Comparison of ENCODE assay signal across 24 mouse cellular contexts in genomic region chr13:21250074-21250681, GRCm38 (mm10). TPM values are rescaled to one million over a fixed set of nuclear protein-coding genes. Genes with fewer than 3 reads are reported as not detected.
DNase-seq lines count a peak whose midpoint lies in the region; ATAC-seq and TF ChIP-seq lines count a peak whose summit lies in the region.
"Had no signal": no experiment of that assay in that cellular context is flagged by ENCODE, and none has a peak within 500 bp of the region (broad histone marks: within the 10 kb centered on the region; RNA-seq: fewer than 3 reads in every experiment).

No protein-coding gene starts in this region.

- peaks cover 23% of the 10 kb centered on the region for H3K27me3 ChIP-seq in forebrain, embryonic 10.5 days (ENCODE audit: poor library complexity, severe bottlenecking)
- H3K27me3 ChIP-seq in forebrain, embryonic 13.5 days = peaks cover 12% of the 10 kb centered on the region; the same call in 1 of the 2 replicates
- H3K27me3 ChIP-seq in E14TG2a.4 (ENCODE audit: insufficient read depth, low read length) = peaks cover 15% of the 10 kb centered on the region
- peaks cover 8% of the 10 kb centered on the region for H3K27me3 ChIP-seq in liver, embryonic 12.5 days (replicated peaks)
- H3K27me3 ChIP-seq: stomach, embryonic 15.5 days had no signal

- no peak overlapping the region for H3K9ac ChIP-seq in forebrain, embryonic 13.5 days
- no peak overlapping the region for H3K9ac ChIP-seq in liver, embryonic 12.5 days
- H3K9ac ChIP-seq: embryonic facial prominence, embryonic 13.5 days; heart, embryonic 13.5 days; limb, embryonic 13.5 days; lung, embryonic 14.5 days; stomach, embryonic 15.5 days had no signal

- no peak for ATAC-seq in forebrain, embryonic 13.5 days
- ATAC-seq in liver, embryonic 12.5 days = no peak
- no peak for ATAC-seq in megakaryocyte progenitor cell, adult 5-6 weeks (replicated peaks; ENCODE audit: poor library complexity)
- ATAC-seq: midbrain, embryonic 16.5 days had no signal

- TF ChIP-seq CTCF in E14TG2a.4 (conservative IDR thresholded peaks at IDR 0.05; ENCODE audit: low read length) = no peak

- no peak for DNase-seq in forebrain, embryonic 10.5 days (ENCODE audit: extremely low spot score, low spot score)
- peak; percentile 76 for DNase-seq in embryo, embryonic 10 days (ENCODE audit: low spot score)
- no peak for DNase-seq in lung, postnatal 10 days
- DNase-seq in ovary, postnatal 36 days (ENCODE audit: low spot score) = no peak
- DNase-seq: adrenal gland, adult 2 months; cerebellum, adult 9-11 months; kidney, adult 8-10 months; kidney, postnatal 25 days; lung, embryonic 14.5 days had no signal

- peak overlapping the region; percentile 25; the same call in 1 of the 2 replicates for H3K4me3 ChIP-seq in forebrain, embryonic 10.5 days
- no peak overlapping the region for H3K4me3 ChIP-seq in forebrain, embryonic 13.5 days
- peak overlapping the region; percentile 63 for H3K4me3 ChIP-seq in E14TG2a.4 (replicated peaks; ENCODE audit: low read length)
- no peak overlapping the region for H3K4me3 ChIP-seq in liver, embryonic 12.5 days
- H3K4me3 ChIP-seq: embryonic facial prominence, embryonic 13.5 days; heart, embryonic 13.5 days; limb, embryonic 13.5 days; stomach, embryonic 15.5 days had no signal

- no peak overlapping the region for H3K27ac ChIP-seq in forebrain, embryonic 10.5 days
- no peak overlapping the region for H3K27ac ChIP-seq in forebrain, embryonic 13.5 days
- H3K27ac ChIP-seq in liver, embryonic 12.5 days = no peak overlapping the region
- H3K27ac ChIP-seq: embryonic facial prominence, embryonic 13.5 days; heart, embryonic 13.5 days; limb, embryonic 13.5 days; stomach, embryonic 15.5 days had no signal

- H3K9me3 ChIP-seq in forebrain, embryonic 10.5 days = no peaks in the 10 kb centered on the region
- H3K9me3 ChIP-seq in forebrain, embryonic 13.5 days (replicated peaks) = no peaks in the 10 kb centered on the region
- no peaks in the 10 kb centered on the region for H3K9me3 ChIP-seq in E14TG2a.4 (ENCODE audit: low read length)
- H3K9me3 ChIP-seq in liver, embryonic 12.5 days (replicated peaks) = no peaks in the 10 kb centered on the region
- H3K9me3 ChIP-seq: embryonic facial prominence, embryonic 13.5 days; heart, embryonic 13.5 days; limb, embryonic 13.5 days; stomach, embryonic 15.5 days had no signal

- H3K36me3 ChIP-seq in forebrain, embryonic 10.5 days (replicated peaks) = no peaks in the 10 kb centered on the region
- no peaks in the 10 kb centered on the region for H3K36me3 ChIP-seq in forebrain, embryonic 13.5 days (ENCODE audit: poor library complexity, severe bottlenecking)
- no peaks in the 10 kb centered on the region for H3K36me3 ChIP-seq in E14TG2a.4 (ENCODE audit: insufficient read depth, low read length)
- H3K36me3 ChIP-seq in liver, embryonic 12.5 days = no peaks in the 10 kb centered on the region
- H3K36me3 ChIP-seq: embryonic facial prominence, embryonic 13.5 days; heart, embryonic 13.5 days; limb, embryonic 13.5 days; stomach, embryonic 15.5 days had no signal

- no peak overlapping the region for H3K4me2 ChIP-seq in forebrain, embryonic 13.5 days
- H3K4me2 ChIP-seq in liver, embryonic 12.5 days = peak overlapping the region; percentile 36
- H3K4me2 ChIP-seq: embryonic facial prominence, embryonic 13.5 days; heart, embryonic 13.5 days; limb, embryonic 13.5 days; lung, embryonic 14.5 days; stomach, embryonic 15.5 days had no signal

- H3K4me1 ChIP-seq in forebrain, embryonic 10.5 days = peaks cover 9% of the 10 kb centered on the region
- no peaks in the 10 kb centered on the region for H3K4me1 ChIP-seq in forebrain, embryonic 13.5 days
- peaks cover 33% of the 10 kb centered on the region for H3K4me1 ChIP-seq in E14TG2a.4 (replicated peaks; ENCODE audit: low read depth, low read length)
- peaks cover 12% of the 10 kb centered on the region for H3K4me1 ChIP-seq in liver, embryonic 12.5 days
- H3K4me1 ChIP-seq: limb, embryonic 13.5 days; stomach, embryonic 15.5 days had no signal

- 34% methylated on average over 9 of the region's 9 CpGs for WGBS in forebrain, embryonic 10.5 days
- 36% methylated on average over 9 of the region's 9 CpGs for WGBS in forebrain, embryonic 13.5 days
- 23% methylated on average over 9 of the region's 9 CpGs for WGBS in liver, embryonic 12.5 days (ENCODE audit: insufficient replicate concordance)

RNA-seq across cellular contexts. Expression of gene Gpx5, which starts 42.4 kb away (rescaled TPM):
- polyA plus RNA-seq in forebrain, embryonic 10.5 days (2016; fragmentation: Nextera tagmentation; extraction: Ambion mirVana) = not detected in 2 replicates
- not detected in 2 replicates for polyA plus RNA-seq in forebrain, embryonic 13.5 days (2015; fragmentation: Nextera tagmentation; extraction: Ambion mirVana)
- not detected in 2 replicates for polyA plus RNA-seq in liver, embryonic 12.5 days (2016; fragmentation: Nextera tagmentation; extraction: Ambion mirVana)
- total RNA-seq in megakaryocyte progenitor cell, adult 5-6 weeks (2015) = not detected in 2 replicates
- not detected in 2 replicates for total RNA-seq in megakaryocyte progenitor cell, adult 5-6 weeks (2017)
- total RNA-seq: adrenal gland, adult 2 months; gastrocnemius, postnatal 4 days; hematopoietic stem cell, adult 5-6 weeks; left cerebral cortex, adult 8-10 months had no signal
- polyA plus RNA-seq: adrenal gland, adult 2 months; embryonic facial prominence, embryonic 13.5 days; frontal cortex, adult 2 months; heart, embryonic 13.5 days; limb, embryonic 13.5 days; lung, embryonic 14.5 days; midbrain, embryonic 16.5 days; spleen, adult 2 months; stomach, embryonic 15.5 days; thymus, postnatal 0 days had no signal

Comparison
In these comparisons a context has a peak if more than half of its experiments do, and no peak if none do; other contexts are left out.
1. H3K4me3 ChIP-seq: peak in forebrain, embryonic 10.5 days (single experiment) and E14TG2a.4 (single experiment); none in forebrain, embryonic 13.5 days (single experiment) and liver, embryonic 12.5 days (single experiment).